Mouse (Mus musculus): ENCODE results near the gene Pid1. TPM values are rescaled to one million over a fixed set of nuclear protein-coding genes. Genes with fewer than 3 reads are reported as not detected.

The Pid1 gene
- polyA plus RNA-seq, 1 experiment from 2014 or later, result 43.6 TPM

- no peak overlapping the region for H3K4me2 ChIP-seq
- no peaks in the 10 kb centered on the region for H3K9me3 ChIP-seq
- no peaks in the 10 kb centered on the region for H3K36me3 ChIP-seq
- ATAC-seq (ENCODE audit: insufficient number of reproducible peaks, insufficient read depth, low FRiP score, low TSS enrichment, low read depth), result no peak
- H3K9ac ChIP-seq, result no peak overlapping the region
- H3K27ac ChIP-seq, result no peak overlapping the region
- WGBS, result 78% methylated on average over 1 of the region's 1 CpGs
- H3K27me3 ChIP-seq, result no peaks in the 10 kb centered on the region
- no peaks in the 10 kb centered on the region for H3K4me1 ChIP-seq
- H3K4me3 ChIP-seq, result no peak overlapping the region
Measured at GRCm38 (mm10) chr1:84299719-84300118, 64.3 kb downstream of the Pid1 start.

DNA sequence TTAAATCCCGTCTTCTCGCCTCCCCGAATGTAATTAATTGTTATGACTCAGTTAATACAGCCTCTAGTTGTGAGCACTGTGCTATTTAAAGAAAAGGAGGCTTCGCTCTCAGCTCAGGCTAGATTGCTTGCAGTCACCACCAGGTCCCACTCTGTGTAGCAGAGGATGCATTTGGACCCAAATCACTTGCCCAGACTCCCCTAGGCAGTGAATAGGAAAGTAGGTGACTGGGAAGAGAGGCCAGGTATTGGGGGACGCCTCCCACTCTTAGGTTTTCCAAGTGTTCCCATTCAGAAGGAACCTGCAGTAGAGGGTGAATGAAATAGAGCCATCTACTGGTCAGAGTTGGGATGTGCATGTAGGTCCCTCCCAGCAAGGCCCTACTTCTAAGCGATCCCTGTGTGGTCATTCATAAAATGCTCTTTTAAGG, 77.3 kb downstream of the Pid1 start:
- ATAC-seq (ENCODE audit: insufficient number of reproducible peaks, insufficient read depth, low FRiP score, low TSS enrichment, low read depth), result no peak
- Histone ChIP-seq H3K27ac (no peak overlapping the region), H3K4me1 (peaks cover 14% of the 10 kb centered on the region), H3K27me3 (peaks cover 17% of the 10 kb centered on the region), H3K4me2 (no peak overlapping the region), H3K9me3 (no peaks in the 10 kb centered on the region), H3K36me3 (no peaks in the 10 kb centered on the region), H3K9ac (no peak overlapping the region), H3K4me3 (no peak overlapping the region)
- 33% methylated on average over 6 of the region's 6 CpGs for WGBS

GRCm38 (mm10) chr1:84285620-84286019, 78.4 kb downstream of the Pid1 start:
- no peaks in the 10 kb centered on the region for H3K36me3 ChIP-seq
- no peak for ATAC-seq (ENCODE audit: insufficient number of reproducible peaks, insufficient read depth, low FRiP score, low TSS enrichment, low read depth)
- H3K27me3 ChIP-seq, result peaks cover 17% of the 10 kb centered on the region
- H3K4me2 ChIP-seq, result no peak overlapping the region
- WGBS, result 81% methylated on average over 7 of the region's 7 CpGs
- H3K27ac ChIP-seq, result no peak overlapping the region
- H3K4me1 ChIP-seq, result peaks cover 14% of the 10 kb centered on the region
- no peaks in the 10 kb centered on the region for H3K9me3 ChIP-seq
- H3K4me3 ChIP-seq, result no peak overlapping the region
- H3K9ac ChIP-seq, result no peak overlapping the region

- peak; percentile 76 for ATAC-seq (ENCODE audit: insufficient number of reproducible peaks, insufficient read depth, low FRiP score, low TSS enrichment, low read depth)
- H3K4me3 ChIP-seq, result peak overlapping the region; percentile 67
- no peaks in the 10 kb centered on the region for H3K36me3 ChIP-seq
- H3K27me3 ChIP-seq, result peaks cover 17% of the 10 kb centered on the region
- H3K27ac ChIP-seq, result peak overlapping the region; percentile 39; the same call in 1 of the 2 replicates
- H3K9me3 ChIP-seq, result no peaks in the 10 kb centered on the region
- H3K4me2 ChIP-seq, result peak overlapping the region; percentile 85
- peaks cover 14% of the 10 kb centered on the region for H3K4me1 ChIP-seq
- peak overlapping the region; percentile 82 for H3K9ac ChIP-seq
- 3% methylated on average over 50 of the region's 53 CpGs for WGBS
Measured at GRCm38 (mm10) chr1:84284293-84285068, 79.5 kb downstream of the Pid1 start.

GRCm38 (mm10) chr1:84283119-84283518, 80.9 kb downstream of the Pid1 start:
- H3K27me3 ChIP-seq, result peaks cover 17% of the 10 kb centered on the region
- ATAC-seq (ENCODE audit: insufficient number of reproducible peaks, insufficient read depth, low FRiP score, low TSS enrichment, low read depth), result no peak
- no peak overlapping the region for H3K27ac ChIP-seq
- H3K36me3 ChIP-seq, result no peaks in the 10 kb centered on the region
- H3K4me1 ChIP-seq, result peaks cover 14% of the 10 kb centered on the region
- H3K4me3 ChIP-seq, result peak overlapping the region; percentile 67
- 10% methylated on average over 2 of the region's 2 CpGs for WGBS
- H3K9me3 ChIP-seq, result no peaks in the 10 kb centered on the region
- peak overlapping the region; percentile 82 for H3K9ac ChIP-seq
- H3K4me2 ChIP-seq, result peak overlapping the region; percentile 85

DNA sequence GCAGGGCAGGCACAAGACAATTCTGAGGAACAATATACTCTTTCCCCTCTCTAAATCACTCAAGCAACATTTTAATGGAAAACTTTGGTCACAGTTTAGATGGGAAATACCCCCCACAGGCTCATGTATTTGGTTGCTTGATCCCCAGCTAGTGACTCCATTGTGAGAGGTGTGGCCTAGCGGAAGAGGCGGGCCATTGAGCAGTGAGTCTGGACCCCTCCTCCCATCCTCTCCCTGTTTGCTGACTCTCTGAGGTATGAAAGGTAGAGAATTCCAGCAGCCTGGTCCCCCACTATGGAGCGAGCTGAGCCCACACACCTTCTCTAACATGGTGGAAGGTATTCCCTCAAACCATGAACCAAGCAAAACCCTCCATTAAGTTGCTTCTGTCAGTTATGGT, 83.8 kb downstream of the Pid1 start:
- Histone ChIP-seq H3K27me3 (peaks cover 11% of the 10 kb centered on the region), H3K36me3 (no peaks in the 10 kb centered on the region), H3K27ac (no peak overlapping the region), H3K4me1 (peaks cover 11% of the 10 kb centered on the region), H3K4me3 (no peak overlapping the region), H3K9ac (no peak overlapping the region), H3K9me3 (no peaks in the 10 kb centered on the region), H3K4me2 (no peak overlapping the region)
- 84% methylated on average over 3 of the region's 3 CpGs for WGBS
- no peak for ATAC-seq (ENCODE audit: insufficient number of reproducible peaks, insufficient read depth, low FRiP score, low TSS enrichment, low read depth)

GRCm38 (mm10) chr1:84278359-84279255, 85.4 kb downstream of the Pid1 start:
- no peak overlapping the region for H3K9ac ChIP-seq
- peaks cover 8% of the 10 kb centered on the region for H3K4me1 ChIP-seq
- no peaks in the 10 kb centered on the region for H3K9me3 ChIP-seq
- no peaks in the 10 kb centered on the region for H3K36me3 ChIP-seq
- H3K4me2 ChIP-seq, result no peak overlapping the region
- no peak overlapping the region for H3K27ac ChIP-seq
- H3K4me3 ChIP-seq, result no peak overlapping the region
- no peak for ATAC-seq (ENCODE audit: insufficient number of reproducible peaks, insufficient read depth, low FRiP score, low TSS enrichment, low read depth)
- WGBS, result 78% methylated on average over 7 of the region's 7 CpGs
- peaks cover 3% of the 10 kb centered on the region; the same call in 1 of the 2 replicates for H3K27me3 ChIP-seq

DNA sequence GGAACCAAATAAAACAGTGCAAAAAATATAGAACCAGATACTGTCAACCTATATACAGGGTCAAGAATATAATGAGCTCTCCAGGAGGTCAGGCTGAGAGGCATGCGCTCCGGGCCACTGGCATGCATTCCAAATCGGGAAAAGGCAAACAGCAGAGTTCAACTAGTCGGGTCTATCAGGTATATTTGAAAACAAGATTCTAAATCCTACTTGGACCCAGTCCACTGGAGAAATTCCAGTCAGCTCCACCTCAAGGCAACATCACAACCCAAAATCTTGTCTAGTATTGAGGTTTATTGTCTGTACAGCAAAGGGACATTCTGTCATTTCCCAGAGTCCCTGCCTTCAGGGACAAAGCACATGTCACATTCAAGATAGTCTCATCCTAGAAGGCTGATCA, 91.0 kb downstream of the Pid1 start:
- ATAC-seq (ENCODE audit: insufficient number of reproducible peaks, insufficient read depth, low FRiP score, low TSS enrichment, low read depth), result no peak
- no peak overlapping the region for H3K27ac ChIP-seq
- WGBS, result 60% methylated on average over 4 of the region's 4 CpGs

DNA sequence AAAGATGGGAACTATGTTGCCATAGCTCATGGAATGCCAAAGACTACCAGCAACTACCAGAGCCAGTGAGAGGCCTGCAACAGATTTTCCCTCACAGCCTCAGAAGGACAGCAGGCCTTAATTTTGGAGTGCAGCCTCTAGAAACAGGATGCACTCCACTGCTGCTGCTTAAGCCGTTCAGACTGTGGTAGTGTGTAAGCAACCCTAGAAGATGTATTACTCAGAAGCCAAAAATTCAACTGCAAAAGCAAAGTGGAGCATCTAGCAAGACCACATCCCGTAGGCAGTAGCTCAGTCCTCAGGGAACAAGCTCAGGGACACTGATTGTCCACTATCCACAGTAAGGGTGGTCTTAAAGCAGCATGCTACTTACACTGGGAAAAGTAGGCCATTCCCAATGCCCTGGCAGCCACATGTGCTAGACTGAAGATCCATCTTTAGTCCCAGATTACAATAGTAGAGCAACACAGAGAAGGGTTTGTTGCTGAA, 92.2 kb downstream of the Pid1 start:
- no peak overlapping the region for H3K4me2 ChIP-seq
- H3K4me3 ChIP-seq, result no peak overlapping the region
- 55% methylated on average over 2 of the region's 2 CpGs for WGBS
- no peaks in the 10 kb centered on the region for H3K27me3 ChIP-seq
- H3K9me3 ChIP-seq, result no peaks in the 10 kb centered on the region
- H3K27ac ChIP-seq, result no peak overlapping the region
- no peaks in the 10 kb centered on the region for H3K4me1 ChIP-seq
- ATAC-seq (ENCODE audit: insufficient number of reproducible peaks, insufficient read depth, low FRiP score, low TSS enrichment, low read depth), result no peak
- no peaks in the 10 kb centered on the region for H3K36me3 ChIP-seq
- H3K9ac ChIP-seq, result no peak overlapping the region

More for the DNA sequence above, 91.0 kb downstream of the Pid1 start:
- H3K4me2 ChIP-seq, result no peak overlapping the region
- H3K9ac ChIP-seq, result no peak overlapping the region
- H3K27me3 ChIP-seq, result no peaks in the 10 kb centered on the region
- no peak overlapping the region for H3K4me3 ChIP-seq
- no peaks in the 10 kb centered on the region for H3K36me3 ChIP-seq
- no peaks in the 10 kb centered on the region for H3K4me1 ChIP-seq
- H3K9me3 ChIP-seq, result no peaks in the 10 kb centered on the region

- Histone ChIP-seq H3K27ac (no peak overlapping the region), H3K36me3 (no peaks in the 10 kb centered on the region), H3K4me3 (no peak overlapping the region), H3K9me3 (no peaks in the 10 kb centered on the region), H3K9ac (no peak overlapping the region), H3K4me1 (peaks cover 8% of the 10 kb centered on the region; the same call in 1 of the 2 replicates), H3K27me3 (no peaks in the 10 kb centered on the region), H3K4me2 (no peak overlapping the region)
- WGBS, result 93% methylated on average over 2 of the region's 2 CpGs
- no peak for ATAC-seq (ENCODE audit: insufficient number of reproducible peaks, insufficient read depth, low FRiP score, low TSS enrichment, low read depth)
Measured at GRCm38 (mm10) chr1:84257656-84258055, 106.3 kb downstream of the Pid1 start.

- H3K4me3 ChIP-seq, result no peak overlapping the region
- H3K4me2 ChIP-seq, result no peak overlapping the region
- H3K9me3 ChIP-seq, result no peaks in the 10 kb centered on the region
- no peaks in the 10 kb centered on the region for H3K36me3 ChIP-seq
- no peak overlapping the region for H3K27ac ChIP-seq
- H3K4me1 ChIP-seq, result peaks cover 11% of the 10 kb centered on the region; the same call in 1 of the 2 replicates
- H3K27me3 ChIP-seq, result no peaks in the 10 kb centered on the region
- H3K9ac ChIP-seq, result no peak overlapping the region
- WGBS, result 82% methylated on average over 5 of the region's 5 CpGs
- ATAC-seq (ENCODE audit: insufficient number of reproducible peaks, insufficient read depth, low FRiP score, low TSS enrichment, low read depth), result no peak
Measured at GRCm38 (mm10) chr1:84254361-84254760, 109.6 kb downstream of the Pid1 start.

Data from embryonic facial prominence, embryonic 13.5 days (tissue).